Mouse (Mus musculus): ENCODE data around the gene Ccdc160.

Ccdc160 gene

GRCm38 (mm10) chrX:52790980-52791593 is at the start of gene Ccdc160:
TSS of gene Ccdc160 (plus strand) at chrX:52791200.
- peak; percentile 79 for DNase-seq

- no peak for DNase-seq
Observed at GRCm38 (mm10) chrX:52743781-52744180, 47.2 kb upstream of the Ccdc160 start.

GRCm38 (mm10) chrX:52744201-52745051 is 46.6 kb upstream of the Ccdc160 start:
- DNase-seq: peak; percentile 8 to 14

GRCm38 (mm10) chrX:52745462-52745861 is 45.5 kb upstream of the Ccdc160 start:
- DNase-seq: no peak

- DNase-seq: peak in 1 of 2 experiments; percentile 13
Observed at GRCm38 (mm10) chrX:52745917-52746316, 45.1 kb upstream of the Ccdc160 start.

- DNase-seq: no peak
Observed at GRCm38 (mm10) chrX:52746849-52747248, 44.2 kb upstream of the Ccdc160 start.

GRCm38 (mm10) chrX:52753491-52754085 is 37.4 kb upstream of the Ccdc160 start:
- no peak for DNase-seq

GRCm38 (mm10) chrX:52757164-52757563 is 33.8 kb upstream of the Ccdc160 start:
- DNase-seq: no peak

GRCm38 (mm10) chrX:52759232-52759631 is 31.8 kb upstream of the Ccdc160 start:
- no peak for DNase-seq

GRCm38 (mm10) chrX:52760191-52760945 is 30.6 kb upstream of the Ccdc160 start:
- no peak for DNase-seq

GRCm38 (mm10) chrX:52762221-52762620 is 28.8 kb upstream of the Ccdc160 start:
- DNase-seq: no peak

- peak in 1 of 2 experiments; percentile 46 for DNase-seq
Observed at GRCm38 (mm10) chrX:52775973-52776372, 15.0 kb upstream of the Ccdc160 start.

- peak in 1 of 2 experiments; percentile 39 for DNase-seq
Observed at GRCm38 (mm10) chrX:52777671-52778070, 13.3 kb upstream of the Ccdc160 start.

GRCm38 (mm10) chrX:52783898-52784297 is 7.1 kb upstream of the Ccdc160 start:
- no peak for DNase-seq

GRCm38 (mm10) chrX:52791944-52792719 is 1.1 kb downstream of the Ccdc160 start:
- DNase-seq: peak in 1 of 2 experiments; percentile 9

GRCm38 (mm10) chrX:52792861-52793260 is 1.9 kb downstream of the Ccdc160 start:
- DNase-seq: no peak

- DNase-seq: no peak
Observed at GRCm38 (mm10) chrX:52795816-52796215, 4.8 kb downstream of the Ccdc160 start.

GRCm38 (mm10) chrX:52797031-52797625 is 6.1 kb downstream of the Ccdc160 start:
- peak in 1 of 2 experiments; percentile 20 for DNase-seq

GRCm38 (mm10) chrX:52798255-52798654 is 7.3 kb downstream of the Ccdc160 start:
- no peak for DNase-seq

GRCm38 (mm10) chrX:52799566-52799965 is 8.6 kb downstream of the Ccdc160 start:
- no peak for DNase-seq

GRCm38 (mm10) chrX:52819338-52819737 is 28.3 kb downstream of the Ccdc160 start:
- DNase-seq: no peak
